Mouse (Mus musculus) kidney, adult 2 months (tissue): ENCODE results near the gene Wfdc9.

Experiments used
- CTCF ChIP-seq: fragments of 200-500 bp; conservative IDR thresholded peaks from 2 replicates; pipeline ENCODE4 v1.5.1; 2011; ENCODE audit warnings: low read depth, mild to moderate bottlenecking, control low read depth, low read length, moderate library complexity, mixed read lengths; ENCODE audit not compliant: insufficient read depth, insufficient read length
- POLR2A ChIP-seq: fragments of 200-500 bp; IDR thresholded peaks from one replicate; pipeline ENCODE4 v1.6.1; 2011; ENCODE audit warnings: low read depth, low read length, control low read depth

DNA sequence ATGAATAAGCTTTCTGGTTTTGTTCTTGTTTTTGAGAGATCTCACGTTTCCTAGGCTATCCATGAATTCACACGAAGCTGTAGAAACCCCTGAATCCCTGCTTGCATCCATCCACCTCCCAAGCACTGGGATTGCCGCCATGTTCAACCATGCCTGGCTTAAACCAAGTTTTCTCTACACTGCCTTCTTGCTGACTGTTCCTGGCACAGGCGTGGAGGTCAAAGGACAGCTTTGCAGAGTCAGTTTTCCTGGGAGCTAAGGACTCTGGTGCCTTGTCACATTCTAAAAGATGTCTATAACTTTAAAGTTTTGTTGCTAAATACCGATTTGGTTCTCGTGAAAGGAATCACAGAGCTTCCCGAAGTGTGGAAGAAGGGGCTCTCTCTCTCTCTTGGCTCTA is 8.5 kb upstream of the Wfdc9 start:
- no peak for TF ChIP-seq POLR2A
- no peak for TF ChIP-seq CTCF
